Comparison of ENCODE assay signal across 15 mouse cellular contexts in the genomic region with DNA sequence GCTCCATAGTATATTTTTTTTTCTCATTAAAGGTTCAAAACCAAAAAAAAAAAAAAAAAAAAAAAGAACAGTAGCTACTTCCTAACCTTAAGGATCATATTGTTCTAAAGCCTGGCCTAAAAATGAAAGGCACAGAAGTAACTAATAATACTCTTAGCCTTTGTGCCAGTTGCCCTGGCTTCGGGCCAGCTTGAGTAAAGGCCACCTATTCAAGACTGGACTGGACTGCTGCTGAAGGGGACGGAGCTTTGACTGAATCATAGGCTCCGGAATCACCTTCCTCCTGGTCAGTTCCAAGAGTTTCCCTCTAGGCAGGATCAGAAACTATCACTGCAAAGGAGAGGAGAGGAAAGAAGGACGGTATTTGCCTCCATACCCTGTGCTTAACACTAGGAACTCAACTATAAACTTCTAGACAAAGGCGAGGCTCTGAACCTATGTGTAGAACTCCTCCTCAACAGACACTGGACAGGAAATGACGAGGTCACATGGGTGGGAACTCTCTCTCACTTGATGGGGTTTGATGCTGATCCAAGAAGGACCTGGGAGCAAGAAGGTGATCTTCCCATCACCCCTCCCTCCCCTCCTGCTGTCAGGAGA. TPM values are rescaled to one million over a fixed set of nuclear protein-coding genes. Genes with fewer than 3 reads are reported as not detected.
DNase-seq lines count a peak whose midpoint lies in the region; ATAC-seq and TF ChIP-seq lines count a peak whose summit lies in the region.
"Had no signal": no experiment of that assay in that cellular context is flagged by ENCODE, and none has a peak within 500 bp of the region (broad histone marks: within the 10 kb centered on the region; RNA-seq: fewer than 3 reads in every experiment).

No protein-coding gene starts in this region.

- no peaks in the 10 kb centered on the region for H3K9me3 ChIP-seq in midbrain, embryonic 14.5 days (ENCODE audit: control insufficient read depth, low read length)
- H3K9me3 ChIP-seq: G1E had no signal

- H3K4me3 ChIP-seq in heart, adult 2 months = no peak overlapping the region
- no peak overlapping the region for H3K4me3 ChIP-seq in midbrain, embryonic 14.5 days (replicated peaks; ENCODE audit: low read depth, low read length)

- no peaks in the 10 kb centered on the region for H3K79me2 ChIP-seq in heart, adult 2 months (replicated peaks; ENCODE audit: control insufficient read depth, insufficient read depth, low read length)

- peaks cover 3% of the 10 kb centered on the region; the same call in 1 of the 2 replicates for H3K36me3 ChIP-seq in heart, adult 2 months (ENCODE audit: control insufficient read depth, insufficient read depth, low read length)
- H3K36me3 ChIP-seq in midbrain, embryonic 14.5 days (ENCODE audit: control insufficient read depth, insufficient read depth, low read length) = no peaks in the 10 kb centered on the region
- H3K36me3 ChIP-seq: G1E had no signal

- no peak for ATAC-seq in midbrain, embryonic 14.5 days (ENCODE audit: low FRiP score, low TSS enrichment)

- no peak overlapping the region for H3K4me2 ChIP-seq in midbrain, embryonic 14.5 days (ENCODE audit: low read length)

- H3K27me3 ChIP-seq in heart, adult 2 months (ENCODE audit: control insufficient read depth, insufficient read depth, low read length) = no peaks in the 10 kb centered on the region
- H3K27me3 ChIP-seq in midbrain, embryonic 14.5 days (ENCODE audit: control insufficient read depth, insufficient read depth, low read length) = no peaks in the 10 kb centered on the region

- peak; percentile 43; the same call in 1 of the 2 replicates for TF ChIP-seq EP300 in heart, adult 2 months (IDR thresholded peaks at IDR 0.05; ENCODE audit: insufficient read depth, low read depth, low read length)

- H3K27ac ChIP-seq in heart, adult 2 months = peak overlapping the region; percentile 89
- H3K27ac ChIP-seq in midbrain, embryonic 14.5 days (replicated peaks; ENCODE audit: low read depth, low read length) = no peak overlapping the region
- H3K27ac ChIP-seq: kidney, postnatal 0 days had no signal

- WGBS in heart, adult 2 months = 21% methylated on average over 6 of the region's 6 CpGs
- WGBS in midbrain, embryonic 14.5 days = 83% methylated on average over 6 of the region's 6 CpGs

- H3K9ac ChIP-seq in heart, adult 2 months (ENCODE audit: low read depth, low read length) = 0 out of 2 replicates have a peak overlapping the region, but pooled peaks have one; percentile 28
- no peak overlapping the region for H3K9ac ChIP-seq in midbrain, embryonic 14.5 days (replicated peaks; ENCODE audit: low read length)

- intact Hi-C loops in heart, adult 2 months (cut with DNase I) = loop anchor here (1.0 kb wide), 1 partner anchor 63 kb away; no protein-coding TSS in a partner anchor

- peaks cover 24% of the 10 kb centered on the region for H3K4me1 ChIP-seq in heart, adult 2 months (ENCODE audit: control insufficient read depth, insufficient read depth, low read length)
- H3K4me1 ChIP-seq in midbrain, embryonic 14.5 days (ENCODE audit: control insufficient read depth, insufficient read depth, low read length) = no peaks in the 10 kb centered on the region

- peak; percentile 27 for DNase-seq in lung, postnatal 36 days
- DNase-seq in lung, postnatal 10 days = no peak
- peak; percentile 81 for DNase-seq in adrenal gland, adult 2 months
- peak; percentile 71 to 80 for DNase-seq in heart, adult 2 months
- peak; percentile 85 to 89 for DNase-seq in kidney, postnatal 25 days
- DNase-seq in midbrain, embryonic 14.5 days = no peak
- DNase-seq in right cerebral cortex, postnatal 4 days = no peak
- DNase-seq: right cerebral cortex, postnatal 25 days; thymus, adult 2 months had no signal

- TF ChIP-seq POLR2A in heart, adult 2 months (IDR thresholded peaks at IDR 0.05; ENCODE audit: insufficient read depth, low read depth, low read length) = peak; percentile 54; the same call in 1 of the 2 replicates

- TF ChIP-seq CTCF in heart, adult 2 months (IDR thresholded peaks at IDR 0.05) = no peak

RNA-seq across cellular contexts. Expression of a gene that starts 3.2 kb away (rescaled TPM):
- total RNA-seq in adrenal gland, adult 2 months (2021) = 10 to 100 TPM; 13.3 to 14.3 TPM
- 3.4 and 6.1 TPM in 2 replicates for polyA plus RNA-seq in adrenal gland, adult 2 months (2012; rRNA removed)
- 10 to 100 TPM; 56.2 to 61.6 TPM for total RNA-seq in heart, adult 2 months (2021)
- polyA plus RNA-seq in heart, adult 2 months (2012; rRNA removed) = 8.7 and 22.9 TPM in 2 replicates
- polyA plus RNA-seq in midbrain, embryonic 14.5 days (2014; fragmentation: Nextera tagmentation; extraction: Ambion mirVana) = 0.50 TPM in 1 of 2 replicates, not detected in the other
- total RNA-seq: G1E; granulocyte monocyte progenitor cell, adult 5-6 weeks had no signal
- polyA plus RNA-seq: brain, embryonic 14.5 days; forebrain, embryonic 11.5 days; G1E; limb, embryonic 11.5 days had no signal

RNA-seq across cellular contexts. Expression of a gene that starts 19.2 kb away (rescaled TPM):
- not detected for total RNA-seq in adrenal gland, adult 2 months (2021)
- not detected in 2 replicates for polyA plus RNA-seq in adrenal gland, adult 2 months (2012; rRNA removed)
- total RNA-seq in heart, adult 2 months (2021) = not detected
- polyA plus RNA-seq in heart, adult 2 months (2012; rRNA removed) = not detected in 2 replicates
- not detected in 2 replicates for polyA plus RNA-seq in midbrain, embryonic 14.5 days (2014; fragmentation: Nextera tagmentation; extraction: Ambion mirVana)
- total RNA-seq: G1E; granulocyte monocyte progenitor cell, adult 5-6 weeks had no signal
- polyA plus RNA-seq: brain, embryonic 14.5 days; G1E; kidney, postnatal 0 days; limb, embryonic 11.5 days; thymus, adult 2 months had no signal

RNA-seq across cellular contexts. Expression of a gene that starts 27.1 kb away (rescaled TPM):
- total RNA-seq in adrenal gland, adult 2 months (2021) = 10 to 100 TPM; 14.2 to 15.2 TPM
- 9.1 and 10.4 TPM in 2 replicates for polyA plus RNA-seq in adrenal gland, adult 2 months (2012; rRNA removed)
- total RNA-seq in heart, adult 2 months (2021) = 10 to 100 TPM; 29.4 to 36.1 TPM
- polyA plus RNA-seq in heart, adult 2 months (2012; rRNA removed) = 20.6 and 26.2 TPM in 2 replicates
- polyA plus RNA-seq in midbrain, embryonic 14.5 days (2014; fragmentation: Nextera tagmentation; extraction: Ambion mirVana) = 5.6 and 9.4 TPM in 2 replicates

RNA-seq across cellular contexts. Expression of a gene that starts 27.1 kb away (rescaled TPM):
- 10 to 100 TPM; 22.3 to 27.7 TPM for total RNA-seq in adrenal gland, adult 2 months (2021)
- polyA plus RNA-seq in adrenal gland, adult 2 months (2012; rRNA removed) = 22.6 and 22.9 TPM in 2 replicates
- 10 to 100 TPM; 62.1 to 66.9 TPM for total RNA-seq in heart, adult 2 months (2021)
- polyA plus RNA-seq in heart, adult 2 months (2012; rRNA removed) = 20.2 and 23.8 TPM in 2 replicates
- polyA plus RNA-seq in midbrain, embryonic 14.5 days (2014; fragmentation: Nextera tagmentation; extraction: Ambion mirVana) = 48.9 and 49.7 TPM in 2 replicates

RNA-seq across cellular contexts. Expression of a gene that starts 31.4 kb away (rescaled TPM):
- 10 to 100 TPM; 70.9 to 85.0 TPM for total RNA-seq in adrenal gland, adult 2 months (2021)
- polyA plus RNA-seq in adrenal gland, adult 2 months (2012; rRNA removed) = 84.7 and 105 TPM in 2 replicates
- 10 to 100 TPM; 39.6 to 41.6 TPM for total RNA-seq in heart, adult 2 months (2021)
- 37.5 and 40.2 TPM in 2 replicates for polyA plus RNA-seq in heart, adult 2 months (2012; rRNA removed)
- polyA plus RNA-seq in midbrain, embryonic 14.5 days (2014; fragmentation: Nextera tagmentation; extraction: Ambion mirVana) = 56.8 and 59.1 TPM in 2 replicates

Comparison
In these comparisons a context has a peak if more than half of its experiments do, and no peak if none do; other contexts are left out.
1. DNase-seq: peak in lung, postnatal 36 days (single experiment), adrenal gland, adult 2 months (single experiment), heart, adult 2 months (2 of 2) and kidney, postnatal 25 days (2 of 2); none in lung, postnatal 10 days (single experiment), midbrain, embryonic 14.5 days (single experiment) and right cerebral cortex, postnatal 4 days (single experiment).